Mouse (Mus musculus) C2C12 (cell line): ENCODE data around the gene Usp39.

Experiments
- CEBPB ChIP-seq: IDR thresholded peaks from one replicate; pipeline ENCODE4 v1.6.1; 2011; ENCODE audit warnings: low read depth, mild to moderate bottlenecking, control low read depth, moderate library complexity
- CTCF ChIP-seq: IDR thresholded peaks from one replicate; pipeline ENCODE4 v1.5.1; 2011; ENCODE audit not compliant: control insufficient read depth, insufficient read depth, insufficient read length
- FOSL1 ChIP-seq: IDR thresholded peaks from one replicate; pipeline ENCODE4 v1.8.0; 2011; ENCODE audit warnings: mild to moderate bottlenecking, low read length; ENCODE audit not compliant: poor library complexity, insufficient read depth, severe bottlenecking
- MAX ChIP-seq: IDR thresholded peaks from one replicate; pipeline ENCODE4 v1.6.1; 2011; ENCODE audit warnings: mild to moderate bottlenecking, control low read depth
- MYOG ChIP-seq: IDR thresholded peaks from one replicate; pipeline ENCODE4 v1.6.1; 2011; ENCODE audit not compliant: control insufficient read depth, insufficient read length; ENCODE audit errors: extremely low read depth

GRCm38 (mm10) chr6:72354025-72354424 lies 9.0 kb upstream of the Usp39 start:
- TF ChIP-seq CTCF (no peak), CEBPB (no peak), FOSL1 (no peak), MYOG (no peak), MAX (no peak)
